Mouse (Mus musculus) ES-Bruce4 (cell line): Measurements from ENCODE around the gene Muc4. TPM values are rescaled to one million over a fixed set of nuclear protein-coding genes. Genes with fewer than 3 reads are reported as not detected.
A peak's percentile ranks its signal among the peaks of the same experiment; 100 is the strongest.

ENCODE experiments used
- H3K27ac ChIP-seq: 2 replicates; pipeline ENCODE4 v1.5.1; 2012; ENCODE audit warnings: low read length, inconsistent platforms; ENCODE audit not compliant: insufficient read depth
- H3K27me3 ChIP-seq: 2 replicates; pipeline ENCODE4 v1.6.1; 2012; ENCODE audit warnings: mild to moderate bottlenecking, low read length, inconsistent platforms; ENCODE audit not compliant: control insufficient read depth, poor library complexity, insufficient read depth, severe bottlenecking
- H3K36me3 ChIP-seq: 2 replicates; pipeline ENCODE4 v1.6.1; 2012; ENCODE audit warnings: inconsistent platforms, mild to moderate bottlenecking, low read length, moderate library complexity; ENCODE audit not compliant: control insufficient read depth, poor library complexity, insufficient read depth, severe bottlenecking
- H3K4me1 ChIP-seq: one replicate; pipeline ENCODE4 v1.8.1; 2011; ENCODE audit warnings: low read length; ENCODE audit not compliant: control insufficient read depth, insufficient read depth
- H3K4me3 ChIP-seq: 2 replicates; pipeline ENCODE4 v1.5.1; 2011; ENCODE audit warnings: low read depth, mild to moderate bottlenecking, low read length
- H3K9ac ChIP-seq: 2 replicates; pipeline ENCODE4 v1.6.1; 2012; ENCODE audit warnings: low read depth, mild to moderate bottlenecking, inconsistent platforms; ENCODE audit not compliant: poor library complexity, severe bottlenecking
- H3K9me3 ChIP-seq: replicated peaks from 2 replicates; pipeline ENCODE4 v1.6.1; 2012; ENCODE audit warnings: mild to moderate bottlenecking, low read length, inconsistent platforms; ENCODE audit not compliant: control insufficient read depth, poor library complexity, insufficient read depth, severe bottlenecking
- CTCF ChIP-seq: IDR thresholded peaks from one replicate; pipeline ENCODE4 v1.8.1; 2011; ENCODE audit warnings: low read depth, low read length
- EP300 ChIP-seq: IDR thresholded peaks from 2 replicates; pipeline ENCODE4 v1.6.1; 2011; ENCODE audit warnings: low read depth, low read length; ENCODE audit not compliant: insufficient read depth
- POLR2A ChIP-seq: IDR thresholded peaks from one replicate; pipeline ENCODE4 v1.8.1; 2011; ENCODE audit warnings: low read length; ENCODE audit not compliant: insufficient read depth
- polyA plus RNA-seq: library from polyadenylated mRNA; stranded (reverse); fragments of >200 nt; gene quantifications from 2 replicates; pipeline ENCODE4 v1.2.4, GENCODE M21; 2011; ENCODE audit warnings: low read depth; ENCODE audit not compliant: missing spikeins, insufficient read depth, insufficient read length

Muc4 gene
- polyA plus RNA-seq, 1 experiment: not detected

GRCm38 (mm10) chr16:32797426-32797689 is 61.7 kb downstream of the Muc4 start, which contains the start of gene Muc20:
TSS of gene Muc20 (minus strand) at chr16:32797435.
- Histone ChIP-seq H3K4me1 (peaks cover 2% of the 10 kb centered on the region), H3K9me3 (no peaks in the 10 kb centered on the region; the same call in 1 of the 2 replicates), H3K27me3 (no peaks in the 10 kb centered on the region), H3K36me3 (no peaks in the 10 kb centered on the region), H3K9ac (no peak within 1 kb of the TSS), H3K27ac (no peak within 1 kb of the TSS), H3K4me3 (no peak within 1 kb of the TSS)
- TF ChIP-seq EP300 (no peak), CTCF (no peak)

- Histone ChIP-seq H3K4me1 (peaks cover 12% of the 10 kb centered on the region), H3K36me3 (no peaks in the 10 kb centered on the region), H3K4me3 (no peak overlapping the region), H3K27ac (peak overlapping the region; percentile 59), H3K27me3 (no peaks in the 10 kb centered on the region), H3K9ac (no peak overlapping the region), H3K9me3 (no peaks in the 10 kb centered on the region; the same call in 1 of the 2 replicates)
- no peak for TF ChIP-seq CTCF
- TF ChIP-seq POLR2A: no peak
- TF ChIP-seq EP300: no peak
Observed at GRCm38 (mm10) chr16:32803252-32803853, 67.7 kb downstream of the Muc4 start.

- Histone ChIP-seq H3K36me3 (no peaks in the 10 kb centered on the region), H3K27ac (peak overlapping the region; percentile 75), H3K9me3 (no peaks in the 10 kb centered on the region; the same call in 1 of the 2 replicates), H3K9ac (no peak overlapping the region), H3K4me1 (peaks cover 13% of the 10 kb centered on the region), H3K27me3 (no peaks in the 10 kb centered on the region), H3K4me3 (no peak overlapping the region)
- TF ChIP-seq EP300 (0 out of 2 replicates have a peak, but pooled peaks have one; percentile 9), CTCF (no peak)
Observed at GRCm38 (mm10) chr16:32803901-32804300, 68.2 kb downstream of the Muc4 start.

- H3K4me3 ChIP-seq: no peak overlapping the region
- no peak overlapping the region for H3K27ac ChIP-seq
- no peak overlapping the region for H3K9ac ChIP-seq
- no peaks in the 10 kb centered on the region; the same call in 1 of the 2 replicates for H3K9me3 ChIP-seq
- H3K36me3 ChIP-seq: no peaks in the 10 kb centered on the region
- peaks cover 13% of the 10 kb centered on the region for H3K4me1 ChIP-seq
- H3K27me3 ChIP-seq: no peaks in the 10 kb centered on the region
- TF ChIP-seq CTCF (no peak), POLR2A (no peak), EP300 (no peak)
Observed at GRCm38 (mm10) chr16:32805151-32805550, 69.5 kb downstream of the Muc4 start.

GRCm38 (mm10) chr16:32807408-32808185 is 71.9 kb downstream of the Muc4 start:
- no peak overlapping the region for H3K4me3 ChIP-seq
- H3K27ac ChIP-seq: peak overlapping the region; percentile 2
- H3K9ac ChIP-seq: no peak overlapping the region
- no peaks in the 10 kb centered on the region for H3K36me3 ChIP-seq
- H3K9me3 ChIP-seq: no peaks in the 10 kb centered on the region
- peaks cover 11% of the 10 kb centered on the region for H3K4me1 ChIP-seq
- TF ChIP-seq EP300: 0 out of 2 replicates have a peak, but pooled peaks have one; percentile 16
- TF ChIP-seq CTCF: no peak
- TF ChIP-seq POLR2A: no peak
- H3K27me3 ChIP-seq: no peaks in the 10 kb centered on the region

- H3K9ac ChIP-seq: no peak within 1 kb of the TSS
- H3K27me3 ChIP-seq: no peaks in the 10 kb centered on the region
- H3K36me3 ChIP-seq: no peaks in the 10 kb centered on the region
- no peak within 1 kb of the TSS for H3K4me3 ChIP-seq
- TF ChIP-seq EP300 (no peak), CTCF (no peak)
- no peak within 1 kb of the TSS for H3K27ac ChIP-seq
- H3K4me1 ChIP-seq: peaks cover 8% of the 10 kb centered on the region
- H3K9me3 ChIP-seq: no peaks in the 10 kb centered on the region
Observed at GRCm38 (mm10) chr16:32810321-32810720, 74.6 kb downstream of the Muc4 start, which contains the start of gene Smbd1. TSS of gene Smbd1 (minus strand) at chr16:32810477.
